Mouse (Mus musculus): Measurements from ENCODE around the gene Agpat1. TPM values are rescaled to one million over a fixed set of nuclear protein-coding genes. Genes with fewer than 3 reads are reported as not detected.
A peak's percentile ranks its signal among the peaks of the same experiment; 100 is the strongest.

The Agpat1 gene
- polyA plus RNA-seq, 1 experiment from 2014 or later = 56.0 TPM

DNA sequence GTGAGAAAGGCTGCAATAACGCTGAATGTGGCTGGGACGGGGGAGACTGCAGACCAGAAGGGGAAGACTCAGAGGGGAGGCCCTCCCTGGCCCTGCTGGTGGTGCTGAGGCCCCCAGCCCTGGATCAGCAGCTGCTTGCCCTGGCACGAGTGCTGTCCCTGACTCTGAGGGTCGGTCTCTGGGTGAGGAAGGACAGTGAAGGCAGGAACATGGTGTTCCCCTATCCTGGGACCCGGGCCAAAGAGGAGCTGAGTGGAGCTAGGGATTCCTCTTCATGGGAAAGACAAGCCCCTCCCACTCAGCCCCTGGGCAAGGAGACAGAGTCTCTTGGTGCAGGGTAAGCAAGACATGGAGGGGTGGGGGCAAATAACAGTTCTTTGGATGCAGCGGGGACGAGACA, 20.7 kb upstream of the Agpat1 start:
- Histone ChIP-seq H3K4me2 (ENCODE audit: low read depth, low read length) (no peak overlapping the region), H3K36me3 (ENCODE audit: control insufficient read depth, insufficient read depth, low read length) (no peaks in the 10 kb centered on the region), H3K4me3 (ENCODE audit: low read length) (no peak overlapping the region), H3K4me1 (replicated peaks; ENCODE audit: control insufficient read depth, insufficient read depth, low read length) (peaks cover 16% of the 10 kb centered on the region), H3K27me3 (ENCODE audit: control insufficient read depth, insufficient read depth, low read depth, low read length) (no peaks in the 10 kb centered on the region), H3K9ac (ENCODE audit: low read length) (no peak overlapping the region), H3K27ac (ENCODE audit: low read length) (no peak overlapping the region), H3K9me3 (ENCODE audit: control insufficient read depth, low read length) (no peaks in the 10 kb centered on the region)
- ATAC-seq (ENCODE audit: low read depth) = no peak
- 48% methylated on average over 7 of the region's 7 CpGs for WGBS

DNA sequence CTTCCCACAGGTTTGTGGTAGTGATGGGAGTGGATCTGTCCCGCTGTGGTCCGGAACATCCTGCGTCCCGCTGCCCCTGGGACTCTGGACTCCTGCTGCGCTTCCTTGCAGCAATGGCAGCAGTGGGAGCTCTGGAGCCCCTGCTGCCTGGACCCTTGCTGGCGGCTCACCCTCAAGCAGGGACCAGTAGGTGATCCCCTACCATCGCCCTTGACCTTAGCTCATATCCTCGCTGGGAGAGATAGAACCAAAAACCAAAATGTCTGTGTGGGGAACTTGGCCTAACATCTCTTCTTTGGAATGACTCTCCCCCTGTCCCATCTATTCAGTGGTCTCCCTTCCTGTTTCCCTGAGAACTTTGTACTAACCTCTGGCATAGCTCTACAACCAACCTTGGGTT, 20.2 kb upstream of the Agpat1 start:
- no peaks in the 10 kb centered on the region for H3K36me3 ChIP-seq (ENCODE audit: control insufficient read depth, insufficient read depth, low read length)
- no peaks in the 10 kb centered on the region for H3K27me3 ChIP-seq (ENCODE audit: control insufficient read depth, insufficient read depth, low read depth, low read length)
- H3K4me3 ChIP-seq (ENCODE audit: low read length) = no peak overlapping the region
- no peaks in the 10 kb centered on the region for H3K9me3 ChIP-seq (ENCODE audit: control insufficient read depth, low read length)
- 93% methylated on average over 8 of the region's 8 CpGs for WGBS
- H3K9ac ChIP-seq (ENCODE audit: low read length) = no peak overlapping the region
- ATAC-seq (ENCODE audit: low read depth) = no peak
- peaks cover 17% of the 10 kb centered on the region for H3K4me1 ChIP-seq (replicated peaks; ENCODE audit: control insufficient read depth, insufficient read depth, low read length)
- no peak overlapping the region for H3K27ac ChIP-seq (ENCODE audit: low read length)
- H3K4me2 ChIP-seq (ENCODE audit: low read depth, low read length) = no peak overlapping the region

DNA sequence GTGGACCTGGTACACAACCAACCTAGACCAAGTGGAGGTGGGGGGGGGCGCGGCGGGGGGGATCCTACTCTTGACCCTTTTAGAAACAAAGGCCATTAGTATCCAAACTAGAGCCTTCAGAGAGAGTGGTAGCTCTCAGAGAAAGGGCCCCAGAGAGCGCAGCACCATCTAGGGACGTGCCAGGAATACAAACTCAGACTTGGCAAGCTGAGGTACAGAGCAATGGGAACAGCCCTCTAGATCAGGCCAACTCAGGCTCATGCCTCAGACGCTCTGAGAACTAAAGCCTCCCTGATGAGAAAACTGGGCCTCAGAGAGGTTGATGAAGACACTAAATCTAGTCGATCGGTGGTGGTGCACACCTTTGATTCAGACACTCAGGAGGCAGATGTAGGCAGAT, 18.9 kb upstream of the Agpat1 start:
- WGBS = 94% methylated on average over 8 of the region's 8 CpGs
- Histone ChIP-seq H3K36me3 (ENCODE audit: control insufficient read depth, insufficient read depth, low read length) (no peaks in the 10 kb centered on the region), H3K9ac (ENCODE audit: low read length) (no peak overlapping the region), H3K4me1 (replicated peaks; ENCODE audit: control insufficient read depth, insufficient read depth, low read length) (peaks cover 30% of the 10 kb centered on the region), H3K4me3 (ENCODE audit: low read length) (no peak overlapping the region), H3K4me2 (ENCODE audit: low read depth, low read length) (no peak overlapping the region), H3K27me3 (ENCODE audit: control insufficient read depth, insufficient read depth, low read depth, low read length) (no peaks in the 10 kb centered on the region), H3K9me3 (ENCODE audit: control insufficient read depth, low read length) (no peaks in the 10 kb centered on the region), H3K27ac (ENCODE audit: low read length) (no peak overlapping the region)
- no peak for ATAC-seq (ENCODE audit: low read depth)

DNA sequence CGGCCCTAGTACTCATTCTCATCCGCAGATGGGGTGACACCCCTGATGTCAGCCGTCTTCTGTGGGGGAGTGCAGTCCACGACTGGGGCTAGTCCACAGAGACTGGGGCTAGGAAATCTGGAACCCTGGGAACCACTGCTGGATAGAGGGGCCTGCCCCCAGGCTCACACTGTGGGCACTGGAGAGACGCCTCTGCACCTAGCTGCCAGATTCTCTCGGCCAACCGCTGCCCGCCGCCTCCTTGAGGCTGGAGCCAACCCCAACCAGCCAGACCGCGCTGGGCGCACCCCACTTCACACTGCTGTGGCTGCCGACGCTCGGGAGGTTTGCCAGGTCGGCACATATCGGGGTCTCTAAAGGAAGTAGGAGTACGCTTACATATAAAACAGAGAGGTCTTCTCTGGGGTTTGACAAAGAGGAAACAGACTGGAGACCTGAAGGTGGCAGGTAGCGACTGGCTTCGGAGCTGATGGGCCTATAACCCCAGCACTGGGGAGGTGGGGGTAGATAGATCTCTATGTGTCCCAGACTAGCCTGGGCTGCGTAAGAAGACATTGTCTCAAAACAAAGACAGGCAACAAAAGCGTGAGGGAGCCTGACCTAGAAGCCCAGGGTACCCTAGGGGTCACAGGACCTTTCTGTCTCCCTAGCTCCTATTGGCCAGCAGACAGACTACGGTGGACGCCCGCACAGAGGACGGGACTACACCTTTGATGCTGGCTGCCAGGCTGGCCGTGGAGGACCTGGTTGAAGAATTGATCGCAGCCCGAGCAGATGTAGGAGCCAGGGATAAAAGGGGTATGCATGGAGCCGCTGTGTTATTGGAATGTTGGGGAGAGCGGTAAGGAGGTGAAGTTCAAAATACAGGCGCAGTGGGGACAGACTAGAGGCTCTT, 17.9 kb upstream of the Agpat1 start:
- ATAC-seq (ENCODE audit: low read depth) = no peak
- H3K9ac ChIP-seq (ENCODE audit: low read length) = peak overlapping the region; percentile 98

DNA sequence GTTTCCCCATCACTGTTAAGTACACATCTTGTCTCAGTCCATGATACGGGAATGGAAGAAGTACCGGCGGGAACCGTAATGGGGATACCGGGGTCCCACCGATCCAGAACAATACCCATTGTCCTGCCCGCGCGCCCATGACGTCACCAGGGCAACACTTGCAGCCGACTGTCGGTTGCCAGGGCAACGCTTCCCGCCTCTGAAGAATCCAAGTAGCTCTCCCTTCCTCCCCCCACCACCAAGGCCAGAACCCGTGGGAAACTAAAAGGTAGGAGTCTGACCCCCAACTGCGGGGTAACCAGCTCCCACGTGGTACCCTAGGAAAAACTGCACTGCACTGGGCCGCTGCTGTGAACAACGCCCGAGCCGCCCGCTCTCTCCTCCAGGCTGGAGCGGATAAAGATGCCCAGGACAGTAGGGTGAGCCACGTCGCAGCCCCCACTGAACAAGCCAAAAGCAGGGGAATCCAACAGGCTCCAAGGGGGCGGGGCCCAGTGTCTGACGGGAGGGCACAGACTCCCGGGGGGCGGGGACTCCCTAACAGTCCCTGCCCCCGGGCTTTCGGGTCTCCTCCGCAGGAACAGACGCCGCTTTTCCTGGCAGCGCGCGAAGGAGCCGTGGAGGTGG, 17.2 kb upstream of the Agpat1 start:
- peaks cover 46% of the 10 kb centered on the region for H3K4me1 ChIP-seq (replicated peaks; ENCODE audit: control insufficient read depth, insufficient read depth, low read length)
- WGBS = under 1% methylated on average over 38 of the region's 38 CpGs

More for the DNA sequence above, 17.9 kb upstream of the Agpat1 start:
- H3K4me2 ChIP-seq (ENCODE audit: low read depth, low read length) = peak overlapping the region; percentile 99
- WGBS = 23% methylated on average over 32 of the region's 32 CpGs
- no peaks in the 10 kb centered on the region for H3K27me3 ChIP-seq (ENCODE audit: control insufficient read depth, insufficient read depth, low read depth, low read length)
- no peaks in the 10 kb centered on the region for H3K9me3 ChIP-seq (ENCODE audit: control insufficient read depth, low read length)
- H3K27ac ChIP-seq (ENCODE audit: low read length) = peak overlapping the region; percentile 98
- H3K4me1 ChIP-seq (replicated peaks; ENCODE audit: control insufficient read depth, insufficient read depth, low read length) = peaks cover 40% of the 10 kb centered on the region
- no peaks in the 10 kb centered on the region for H3K36me3 ChIP-seq (ENCODE audit: control insufficient read depth, insufficient read depth, low read length)
- H3K4me3 ChIP-seq (ENCODE audit: low read length) = peak overlapping the region; percentile 85

DNA sequence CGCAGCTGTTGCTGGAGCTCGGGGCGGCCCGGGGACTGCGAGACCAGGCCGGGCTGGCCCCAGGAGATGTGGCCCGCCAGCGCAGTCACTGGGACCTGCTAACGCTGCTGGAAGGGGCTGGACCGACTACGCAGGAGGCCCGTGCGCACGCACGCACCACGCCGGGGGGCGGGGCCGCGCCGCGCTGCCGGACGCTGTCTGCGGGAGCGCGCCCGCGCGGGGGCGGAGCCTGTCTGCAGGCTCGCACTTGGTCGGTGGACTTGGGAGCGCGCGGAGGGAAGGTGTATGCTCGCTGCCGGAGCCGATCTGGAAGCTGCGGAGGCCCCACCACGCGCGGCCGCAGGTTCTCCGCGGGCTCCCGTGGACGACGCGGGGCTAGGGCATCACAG, 16.6 kb upstream of the Agpat1 start:
- ATAC-seq (ENCODE audit: low read depth) = peak; percentile 86
- peak overlapping the region; percentile 85 for H3K4me3 ChIP-seq (ENCODE audit: low read length)
- peak overlapping the region; percentile 99 for H3K4me2 ChIP-seq (ENCODE audit: low read depth, low read length)
- H3K27me3 ChIP-seq (ENCODE audit: control insufficient read depth, insufficient read depth, low read depth, low read length) = no peaks in the 10 kb centered on the region
- WGBS = under 1% methylated on average over 30 of the region's 50 CpGs
- peak overlapping the region; percentile 98 for H3K9ac ChIP-seq (ENCODE audit: low read length)
- peak overlapping the region; percentile 98 for H3K27ac ChIP-seq (ENCODE audit: low read length)
- H3K4me1 ChIP-seq (replicated peaks; ENCODE audit: control insufficient read depth, insufficient read depth, low read length) = peaks cover 46% of the 10 kb centered on the region
- no peaks in the 10 kb centered on the region for H3K36me3 ChIP-seq (ENCODE audit: control insufficient read depth, insufficient read depth, low read length)
- no peaks in the 10 kb centered on the region for H3K9me3 ChIP-seq (ENCODE audit: control insufficient read depth, low read length)

More for the DNA sequence above, 17.2 kb upstream of the Agpat1 start:
- no peaks in the 10 kb centered on the region for H3K9me3 ChIP-seq (ENCODE audit: control insufficient read depth, low read length)
- H3K9ac ChIP-seq (ENCODE audit: low read length) = peak overlapping the region; percentile 98
- peak overlapping the region; percentile 85 for H3K4me3 ChIP-seq (ENCODE audit: low read length)
- no peaks in the 10 kb centered on the region for H3K36me3 ChIP-seq (ENCODE audit: control insufficient read depth, insufficient read depth, low read length)
- H3K27me3 ChIP-seq (ENCODE audit: control insufficient read depth, insufficient read depth, low read depth, low read length) = no peaks in the 10 kb centered on the region
- H3K4me2 ChIP-seq (ENCODE audit: low read depth, low read length) = peak overlapping the region; percentile 99
- peak; percentile 82 for ATAC-seq (ENCODE audit: low read depth)
- peak overlapping the region; percentile 98 for H3K27ac ChIP-seq (ENCODE audit: low read length)

DNA sequence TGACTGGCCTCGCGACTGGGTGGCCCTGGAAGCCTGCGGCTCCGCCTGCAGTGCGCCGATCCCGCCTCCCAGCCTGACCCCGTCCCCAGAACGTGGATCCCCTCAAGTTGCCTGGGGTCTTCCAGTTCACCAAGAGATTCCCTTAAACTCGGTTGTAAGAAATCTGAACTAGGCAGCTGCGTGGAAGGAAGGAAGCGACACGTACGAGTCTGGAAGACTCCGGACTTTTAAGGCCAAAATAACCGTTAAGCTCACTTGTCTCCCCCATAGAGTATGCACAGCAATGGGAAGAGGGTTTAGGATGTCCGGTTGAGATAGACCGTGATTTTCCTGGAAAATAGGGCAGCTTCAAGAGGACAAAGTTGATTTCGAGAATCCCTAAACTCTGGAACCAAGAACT, 16.2 kb upstream of the Agpat1 start:
- Histone ChIP-seq H3K4me2 (ENCODE audit: low read depth, low read length) (peak overlapping the region; percentile 99), H3K4me3 (ENCODE audit: low read length) (peak overlapping the region; percentile 85), H3K4me1 (replicated peaks; ENCODE audit: control insufficient read depth, insufficient read depth, low read length) (peaks cover 46% of the 10 kb centered on the region), H3K27ac (ENCODE audit: low read length) (peak overlapping the region; percentile 98), H3K9me3 (ENCODE audit: control insufficient read depth, low read length) (no peaks in the 10 kb centered on the region), H3K36me3 (ENCODE audit: control insufficient read depth, insufficient read depth, low read length) (no peaks in the 10 kb centered on the region), H3K27me3 (ENCODE audit: control insufficient read depth, insufficient read depth, low read depth, low read length) (no peaks in the 10 kb centered on the region), H3K9ac (ENCODE audit: low read length) (peak overlapping the region; percentile 98)
- WGBS = 3% methylated on average over 19 of the region's 19 CpGs
- ATAC-seq (ENCODE audit: low read depth) = no peak

DNA sequence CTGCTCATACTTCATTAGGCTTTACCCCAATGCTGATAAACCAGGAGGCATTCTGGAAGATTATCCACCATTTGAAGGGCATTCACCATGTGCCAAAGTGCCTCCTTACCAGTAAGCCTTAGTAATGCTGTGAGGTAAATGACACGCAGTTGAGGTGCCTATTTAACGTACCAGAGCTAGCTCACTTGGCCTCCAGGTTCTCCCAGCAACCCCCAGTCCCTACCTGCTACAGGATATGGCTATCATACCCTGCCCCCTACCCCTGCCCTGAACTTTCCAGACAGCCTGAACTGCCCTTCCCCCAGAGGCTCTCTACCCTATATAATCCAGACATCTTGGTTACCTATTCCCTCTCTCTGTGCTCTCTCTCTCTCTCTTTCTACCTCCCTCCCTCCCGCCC, 15.3 kb upstream of the Agpat1 start:
- Histone ChIP-seq H3K4me3 (ENCODE audit: low read length) (no peak overlapping the region), H3K36me3 (ENCODE audit: control insufficient read depth, insufficient read depth, low read length) (no peaks in the 10 kb centered on the region), H3K9me3 (ENCODE audit: control insufficient read depth, low read length) (no peaks in the 10 kb centered on the region), H3K9ac (ENCODE audit: low read length) (no peak overlapping the region; the same call in 1 of the 2 replicates), H3K4me1 (replicated peaks; ENCODE audit: control insufficient read depth, insufficient read depth, low read length) (peaks cover 46% of the 10 kb centered on the region), H3K27ac (ENCODE audit: low read length) (peak overlapping the region; percentile 79; the same call in 1 of the 2 replicates), H3K27me3 (ENCODE audit: control insufficient read depth, insufficient read depth, low read depth, low read length) (no peaks in the 10 kb centered on the region), H3K4me2 (ENCODE audit: low read depth, low read length) (peak overlapping the region; percentile 53)
- WGBS = 72% methylated on average over 3 of the region's 3 CpGs
- no peak for ATAC-seq (ENCODE audit: low read depth)

DNA sequence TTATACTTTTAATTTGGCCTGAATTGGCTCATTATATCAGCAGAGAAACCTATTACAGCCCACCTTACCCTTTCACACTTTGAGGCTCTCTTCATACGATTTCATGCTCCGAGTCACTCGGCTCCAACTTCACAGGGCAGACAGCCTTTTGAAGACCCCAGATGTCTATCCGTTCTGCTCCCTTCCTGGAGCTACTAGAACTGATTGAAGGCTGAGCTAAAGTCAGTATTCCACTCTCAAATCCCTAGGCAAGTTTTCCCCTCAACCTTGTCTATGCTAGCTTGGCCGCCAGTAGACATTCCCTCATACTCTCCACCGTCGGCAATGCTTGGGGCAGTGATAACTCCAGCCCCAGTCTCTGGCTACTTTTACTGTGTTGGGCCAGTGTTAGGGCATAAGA, 14.9 kb upstream of the Agpat1 start:
- peak overlapping the region; percentile 79 for H3K27ac ChIP-seq (ENCODE audit: low read length)
- peaks cover 2% of the 10 kb centered on the region; the same call in 1 of the 2 replicates for H3K36me3 ChIP-seq (ENCODE audit: control insufficient read depth, insufficient read depth, low read length)
- H3K4me2 ChIP-seq (ENCODE audit: low read depth, low read length) = peak overlapping the region; percentile 53
- no peak for ATAC-seq (ENCODE audit: low read depth)
- H3K9me3 ChIP-seq (ENCODE audit: control insufficient read depth, low read length) = no peaks in the 10 kb centered on the region
- H3K27me3 ChIP-seq (ENCODE audit: control insufficient read depth, insufficient read depth, low read depth, low read length) = no peaks in the 10 kb centered on the region
- peak overlapping the region; percentile 23 for H3K4me3 ChIP-seq (ENCODE audit: low read length)
- H3K4me1 ChIP-seq (replicated peaks; ENCODE audit: control insufficient read depth, insufficient read depth, low read length) = peaks cover 50% of the 10 kb centered on the region
- 31% methylated on average over 7 of the region's 7 CpGs for WGBS
- H3K9ac ChIP-seq (ENCODE audit: low read length) = peak overlapping the region; percentile 50

All from lung, embryonic 16.5 days (tissue).